Mouse (Mus musculus) kidney, adult 8-10 months (tissue): ENCODE measurements at regions not wholly inside any gene's neighbourhood (a gene's known extent, or its start where the extent isn't known, plus 50 kb on each side); places are given as distances from the start of the nearest gene placed in this dataset.
"Not testable (repeated sequence)": the region's sequence is repeated elsewhere in the genome, so short reads cannot be mapped to it uniquely, and the experiment has no call there.

Experiments
- DNase-seq, 2 experiments: peaks; one replicate each; pipeline ENCODE4 v3.0.0; 2022

DNA sequence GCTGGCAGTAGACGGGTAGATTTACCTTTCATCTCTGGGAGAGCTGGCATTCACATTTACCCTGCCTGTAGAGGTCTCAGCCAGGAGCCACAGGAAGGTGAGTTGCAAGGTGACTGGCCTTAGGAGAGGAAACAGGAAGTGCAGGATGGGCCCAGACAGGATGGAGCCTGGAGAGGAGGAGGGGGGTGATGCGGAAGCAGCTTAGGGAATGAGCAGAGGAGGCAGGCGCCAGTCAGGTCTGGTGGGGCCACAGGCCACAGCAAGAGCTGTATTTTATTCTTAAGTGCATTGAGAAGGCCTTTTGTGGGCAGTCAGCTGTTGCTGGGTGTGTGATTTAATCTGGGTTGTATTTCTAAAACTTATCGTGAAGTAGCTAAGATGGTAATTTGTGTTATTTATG is 108.2 kb upstream of the Nxpe4 start:
- DNase-seq, result peak; percentile 17 to 29

DNA sequence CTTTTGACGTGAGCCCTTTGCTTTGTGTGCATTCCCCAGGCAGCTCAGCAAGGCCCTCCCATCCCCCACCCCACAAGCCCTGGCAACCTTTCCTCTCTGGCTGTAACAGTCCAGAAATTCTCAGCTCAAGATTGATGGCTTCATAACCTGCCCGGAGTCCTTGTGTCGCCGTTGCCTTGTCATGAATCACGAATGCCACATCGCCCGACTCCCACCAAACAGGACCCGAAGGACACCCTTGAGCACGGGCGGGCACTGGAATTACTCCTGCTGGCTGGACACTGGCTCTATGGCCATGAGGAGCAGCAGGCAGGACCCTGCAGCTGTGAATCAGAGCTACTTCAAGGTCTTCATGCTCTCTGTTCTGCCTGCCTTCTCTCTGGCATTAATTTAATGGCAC is 106.6 kb upstream of the Nxpe4 start:
- DNase-seq, result peak in 1 of 2 experiments; percentile 1

DNA sequence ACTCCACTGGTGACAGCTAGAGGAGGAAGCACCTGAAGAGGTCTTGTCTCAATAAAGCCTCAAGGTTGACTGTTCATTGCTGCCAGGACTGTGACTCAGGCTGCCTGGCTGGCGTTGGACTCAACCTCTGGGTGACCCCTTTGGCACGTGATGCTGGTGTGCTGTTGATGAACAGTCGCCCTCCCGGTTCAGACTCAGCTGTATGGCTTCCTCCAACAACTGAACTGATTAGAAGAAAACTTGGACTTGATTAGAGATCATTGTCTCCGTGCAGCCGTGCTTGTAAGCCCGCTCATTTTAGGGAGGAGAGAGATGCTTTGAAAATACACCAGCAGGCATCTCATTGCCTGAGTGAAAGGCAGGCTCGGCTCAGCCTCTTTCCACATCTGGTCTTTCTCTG is 103.2 kb upstream of the Nxpe4 start:
- peak; percentile 13 to 15 for DNase-seq

DNA sequence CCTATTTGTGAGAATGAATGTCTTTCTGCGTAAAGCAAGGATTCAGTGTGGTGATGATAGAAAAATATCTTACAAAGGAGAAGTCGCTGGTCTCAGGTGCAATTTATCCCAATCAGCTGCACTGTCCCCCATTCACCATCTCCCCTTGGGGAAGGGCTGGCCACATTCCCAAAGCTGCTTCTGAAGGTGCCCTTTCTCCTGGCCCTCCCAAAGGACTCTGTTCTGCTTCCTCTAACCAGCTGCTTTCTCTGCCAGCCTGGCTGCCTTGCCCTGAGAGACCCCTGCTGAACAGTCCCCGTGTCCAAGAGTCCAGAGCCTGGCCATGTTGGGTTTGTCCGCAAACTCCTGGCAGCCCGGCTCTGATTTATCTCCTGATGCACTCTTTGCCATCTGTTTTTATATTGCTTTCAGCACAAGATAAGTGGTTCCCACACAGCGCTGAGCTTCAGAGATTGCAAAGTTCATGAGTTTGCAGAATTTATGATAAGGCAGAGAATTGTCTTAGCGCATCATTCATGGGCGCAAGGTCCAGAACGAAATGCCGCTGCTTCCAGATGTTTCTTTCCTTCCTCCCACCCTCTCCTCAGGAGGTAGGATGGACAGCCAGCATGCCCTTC is 102.2 kb upstream of the Nxpe4 start:
- no peak for DNase-seq

DNA sequence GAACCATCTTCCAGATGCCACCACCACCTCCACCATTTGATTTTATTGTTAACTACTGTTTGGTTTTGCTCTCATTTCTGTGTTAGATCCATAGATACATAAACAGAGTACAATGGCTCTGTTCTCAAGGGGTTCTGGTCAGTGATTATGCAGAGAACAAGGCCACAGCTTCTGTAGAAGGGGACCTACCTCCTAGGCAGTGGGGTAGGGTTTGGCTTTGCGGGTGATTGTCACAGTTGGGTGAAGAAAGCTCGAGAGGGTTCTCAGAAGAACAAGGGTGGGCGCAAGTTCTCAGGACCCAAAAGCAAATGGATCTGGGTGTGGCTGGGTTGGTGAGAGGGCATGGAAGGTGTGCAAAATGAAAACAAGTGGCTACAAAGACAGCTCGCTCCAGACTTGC is 100.8 kb upstream of the Nxpe4 start:
- no peak for DNase-seq

DNA sequence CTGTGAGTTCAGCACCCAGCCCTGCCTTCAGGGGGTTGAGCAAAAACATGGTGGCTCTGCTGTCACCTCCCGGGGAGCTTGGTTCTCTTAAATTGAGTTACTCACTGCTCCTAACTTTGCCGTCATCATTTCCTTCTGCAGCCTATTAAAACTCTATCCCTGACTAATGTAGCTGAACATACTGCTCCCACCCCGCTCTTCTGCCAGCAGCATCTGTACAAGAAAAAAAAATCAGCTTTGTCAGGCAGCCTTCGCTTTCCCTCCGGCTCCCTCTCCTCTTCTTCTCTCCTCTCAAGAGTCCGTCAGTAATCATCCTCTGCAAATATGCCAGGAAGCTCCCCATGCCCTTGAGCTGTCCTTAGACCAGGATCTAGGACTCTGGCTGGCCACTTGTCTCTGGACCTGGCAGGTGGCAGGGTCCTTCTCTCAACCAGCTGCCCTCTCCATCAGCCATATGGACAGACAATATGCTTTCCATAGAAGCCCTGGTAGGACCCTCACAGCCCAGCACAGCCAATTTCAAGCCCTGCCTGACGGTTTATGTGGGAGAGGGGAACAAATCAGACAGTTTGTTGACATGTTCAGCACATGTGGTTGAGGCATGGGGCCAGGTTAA is 95.0 kb upstream of the Nxpe4 start:
- DNase-seq, result no peak

DNA sequence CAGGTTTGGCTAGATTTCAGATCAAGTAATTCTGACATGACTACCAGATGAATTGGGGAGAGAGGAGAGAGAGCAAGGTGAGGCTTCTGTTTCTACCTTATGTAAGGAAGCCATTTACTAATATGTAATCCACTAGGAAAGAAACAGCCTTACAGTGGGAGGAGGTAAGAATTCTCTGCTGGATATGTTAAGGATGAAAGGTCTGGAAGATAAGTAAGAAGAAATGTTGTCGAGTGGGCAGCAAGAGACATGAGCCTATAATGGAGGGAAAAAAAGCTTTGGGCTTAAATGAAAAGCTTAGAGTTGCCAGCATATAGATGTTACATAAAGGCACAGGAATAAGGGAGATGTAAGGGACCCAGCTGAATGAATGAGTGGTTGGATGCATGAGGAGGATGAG is 89.2 kb upstream of the Nxpe4 start:
- DNase-seq, result no peak

DNA sequence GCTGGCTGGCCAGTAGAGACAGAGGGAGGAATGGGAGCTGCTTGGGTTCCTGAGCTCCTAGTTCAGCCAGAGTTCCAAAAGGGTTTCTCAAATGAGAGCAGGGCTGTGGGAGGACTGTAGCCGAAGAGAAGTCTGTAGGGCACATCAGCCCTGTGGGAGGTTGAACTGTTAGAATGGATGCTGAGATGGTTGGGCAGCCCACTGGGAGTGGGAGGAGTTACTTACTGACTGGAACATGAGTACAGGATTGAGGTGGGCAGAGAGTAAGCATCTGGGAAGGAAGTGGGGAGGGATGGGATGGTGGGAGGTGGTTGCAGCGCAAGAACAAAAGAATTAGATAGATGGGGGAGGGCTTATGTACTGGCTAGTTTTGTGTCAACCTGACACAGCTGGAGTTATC is 88.7 kb upstream of the Nxpe4 start:
- no peak for DNase-seq

DNA sequence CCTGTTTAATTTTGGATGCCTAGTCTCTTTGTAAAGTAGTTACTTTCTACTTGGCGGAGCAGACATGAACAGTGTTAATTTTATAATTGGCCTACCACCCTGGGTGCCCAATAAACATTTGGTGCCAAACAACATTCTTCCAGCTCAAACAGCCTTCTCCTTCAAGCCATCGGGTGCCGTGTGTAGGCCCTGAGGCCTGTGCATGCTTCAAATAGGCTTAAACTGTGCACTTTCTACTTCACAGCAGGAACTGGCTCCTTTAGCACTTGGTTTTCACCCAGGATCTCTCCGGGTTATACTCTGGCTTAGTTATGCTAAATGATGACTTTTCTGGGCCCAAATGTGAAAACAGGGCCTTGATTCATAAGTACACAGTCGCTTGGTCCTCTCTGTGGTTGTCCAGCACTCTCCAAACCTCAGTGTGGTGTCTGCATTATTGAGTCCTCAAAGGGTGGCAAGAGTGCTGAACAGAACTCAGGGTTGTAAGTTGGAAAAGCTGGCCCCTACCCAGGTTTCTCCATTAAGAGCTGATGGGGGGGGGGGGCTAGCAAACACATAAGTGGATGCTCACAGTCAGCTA is 86.1 kb upstream of the Nxpe4 start:
- no peak for DNase-seq

DNA sequence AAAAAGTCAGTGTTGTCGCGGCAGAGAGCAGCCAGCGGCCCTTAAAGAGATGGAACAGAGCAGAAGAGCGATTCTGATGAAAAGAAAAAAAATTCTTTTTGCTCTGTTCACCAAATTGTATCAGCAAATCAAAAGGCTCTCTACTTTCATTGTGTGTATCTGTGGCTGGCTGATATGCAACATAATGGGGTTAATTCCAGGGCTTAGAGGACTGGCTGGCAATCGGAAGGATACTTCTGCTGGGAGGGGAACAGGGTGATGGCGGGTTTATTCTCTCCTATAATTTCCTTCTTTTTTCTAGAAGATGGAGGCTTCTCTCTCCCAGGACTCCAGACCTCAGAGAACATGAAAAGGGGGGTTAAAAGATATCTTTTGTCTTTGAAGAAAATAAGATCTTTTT is 79.4 kb upstream of the Nxpe4 start:
- DNase-seq, result no peak

DNA sequence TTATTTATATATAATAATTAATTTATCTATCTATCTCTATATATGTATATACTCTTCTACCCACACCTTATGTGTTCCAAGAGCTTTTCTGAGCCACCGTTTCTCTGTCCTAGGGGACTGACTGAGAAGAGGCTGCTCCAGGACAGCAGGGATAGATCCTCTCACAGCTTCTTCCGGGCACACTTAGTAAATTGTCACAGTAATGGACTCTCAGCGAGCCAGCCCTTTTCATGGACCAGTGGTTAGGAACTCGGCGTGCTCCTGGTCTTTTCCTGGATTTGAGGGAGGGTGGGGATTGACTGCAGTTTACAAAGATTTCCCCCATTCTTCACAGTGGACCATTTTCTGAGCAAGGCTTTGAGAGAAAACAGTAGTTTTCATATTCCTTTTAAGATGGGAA is 77.6 kb upstream of the Nxpe4 start:
- DNase-seq, result not testable (repeated sequence)

DNA sequence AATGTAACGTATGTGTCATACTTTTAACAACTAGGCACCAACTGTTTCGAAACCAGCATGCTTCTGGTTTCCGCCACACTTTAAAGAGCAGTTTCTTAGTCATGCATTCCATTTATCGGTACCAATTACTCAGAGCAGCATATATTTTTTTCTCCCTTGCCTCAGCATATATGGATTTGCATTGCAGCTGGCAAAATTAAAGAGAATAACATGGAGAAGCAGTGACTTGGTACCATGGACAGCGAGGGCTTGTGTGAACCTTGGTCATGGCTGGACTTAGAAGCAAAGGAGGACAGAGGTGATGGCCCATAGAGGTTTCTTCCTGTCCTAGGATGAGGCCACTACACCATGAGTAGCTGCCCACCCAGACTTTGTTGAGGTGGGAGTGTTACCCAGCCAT is 72.2 kb upstream of the Nxpe4 start:
- DNase-seq, result no peak

DNA sequence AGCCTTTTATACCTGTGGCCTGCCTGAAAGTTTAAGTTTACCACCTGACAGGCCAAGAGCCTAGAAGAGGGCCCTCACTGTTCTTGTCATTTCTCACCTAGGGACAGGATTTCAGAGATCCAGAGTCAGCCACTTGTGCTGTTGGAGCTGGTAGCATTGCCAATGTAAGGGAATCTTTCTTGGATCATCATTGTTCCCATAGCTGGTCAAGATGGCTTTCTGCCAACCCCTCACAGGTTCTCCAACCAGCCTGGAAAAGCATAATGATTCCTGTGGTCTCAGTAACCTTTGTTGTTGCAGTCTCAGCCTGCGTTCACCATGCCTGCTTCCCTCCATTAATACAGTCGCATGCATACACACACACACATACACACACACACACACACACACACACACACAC is 67.1 kb upstream of the Nxpe4 start:
- DNase-seq, result no peak

DNA sequence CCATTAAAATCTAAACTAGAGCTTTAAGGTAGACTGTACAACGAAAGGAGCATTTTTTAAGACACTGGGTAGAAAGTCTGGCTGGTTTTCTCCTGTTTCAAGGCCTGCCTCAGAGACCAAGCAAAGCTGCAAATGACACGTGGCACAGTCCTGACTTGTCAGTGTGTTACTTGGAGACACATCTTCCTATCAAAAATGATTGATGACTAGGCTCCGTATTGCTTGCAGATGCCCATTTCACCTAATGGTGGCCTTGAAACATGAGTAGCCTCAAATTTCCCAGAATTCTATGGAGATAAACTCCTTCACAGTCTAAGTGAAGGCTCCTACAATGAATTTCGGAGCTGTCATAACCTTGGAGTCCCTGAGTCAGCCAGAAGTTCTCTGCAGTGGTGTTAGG is 62.0 kb upstream of the Nxpe4 start:
- DNase-seq, result no peak

DNA sequence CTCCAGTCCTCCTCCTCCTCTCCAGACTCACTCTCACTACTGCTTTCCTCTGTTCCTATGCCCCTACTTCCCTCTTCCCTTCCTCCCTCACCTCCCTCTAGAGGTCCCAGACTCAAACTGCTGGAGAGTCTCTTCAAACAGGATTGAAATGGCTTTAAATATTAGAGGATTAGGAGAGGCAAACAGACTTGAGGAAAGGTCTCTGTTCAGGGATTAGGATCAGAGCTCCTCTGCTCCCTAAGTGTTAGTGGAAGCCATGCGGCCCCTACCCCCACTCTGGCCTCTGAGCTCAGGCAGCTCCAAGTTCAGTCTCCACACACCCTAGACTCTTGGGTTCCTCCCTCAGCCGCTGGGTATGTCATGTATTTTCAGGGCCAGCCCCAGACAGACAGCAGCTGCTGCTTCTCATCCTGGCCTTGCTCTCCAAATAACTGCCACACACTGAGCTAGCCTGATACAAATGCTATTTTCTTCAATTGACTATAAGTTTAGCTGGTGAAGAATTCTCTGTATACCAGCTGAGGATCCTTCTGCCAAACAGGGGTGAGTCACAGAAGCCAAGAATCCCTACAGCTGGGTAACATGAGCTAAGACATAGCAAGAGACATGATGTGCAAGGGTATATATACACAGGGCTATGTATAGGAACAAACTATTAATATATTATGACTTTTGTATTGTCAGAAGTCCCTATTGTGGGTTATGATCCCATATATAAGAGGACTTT is 55.2 kb upstream of the Nxpe4 start:
- DNase-seq, result no peak

DNA sequence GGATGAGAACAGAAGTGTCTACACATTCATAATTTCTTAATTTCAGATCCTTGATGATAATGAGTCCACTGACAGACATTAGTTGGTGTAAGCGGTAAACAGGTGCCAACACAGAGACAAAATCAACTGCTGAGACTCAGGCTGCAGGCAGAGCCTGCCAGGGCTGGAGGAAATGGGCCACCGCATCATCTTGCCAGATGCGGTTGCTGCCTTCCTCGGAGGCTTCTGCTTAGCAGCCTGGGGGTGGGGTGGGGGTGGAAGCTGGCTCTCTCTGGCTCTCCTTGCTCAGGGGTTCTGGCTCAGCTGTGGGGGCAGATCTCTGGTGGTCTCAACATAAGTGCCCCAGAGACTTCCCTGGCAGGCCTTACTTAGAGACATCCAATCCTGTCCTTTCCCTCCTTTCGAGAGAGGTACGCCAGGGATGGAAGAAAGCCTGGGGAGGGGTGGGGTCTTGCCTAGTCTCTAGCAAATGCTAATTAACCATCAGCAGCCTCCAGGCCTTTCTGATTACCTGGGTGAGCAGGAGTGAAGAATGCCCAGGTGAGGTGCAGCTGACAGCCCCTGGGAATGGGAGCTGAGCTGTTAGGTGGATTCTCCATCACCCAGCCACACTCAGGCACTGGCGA is 52.7 kb upstream of the Nxpe4 start:
- no peak for DNase-seq

DNA sequence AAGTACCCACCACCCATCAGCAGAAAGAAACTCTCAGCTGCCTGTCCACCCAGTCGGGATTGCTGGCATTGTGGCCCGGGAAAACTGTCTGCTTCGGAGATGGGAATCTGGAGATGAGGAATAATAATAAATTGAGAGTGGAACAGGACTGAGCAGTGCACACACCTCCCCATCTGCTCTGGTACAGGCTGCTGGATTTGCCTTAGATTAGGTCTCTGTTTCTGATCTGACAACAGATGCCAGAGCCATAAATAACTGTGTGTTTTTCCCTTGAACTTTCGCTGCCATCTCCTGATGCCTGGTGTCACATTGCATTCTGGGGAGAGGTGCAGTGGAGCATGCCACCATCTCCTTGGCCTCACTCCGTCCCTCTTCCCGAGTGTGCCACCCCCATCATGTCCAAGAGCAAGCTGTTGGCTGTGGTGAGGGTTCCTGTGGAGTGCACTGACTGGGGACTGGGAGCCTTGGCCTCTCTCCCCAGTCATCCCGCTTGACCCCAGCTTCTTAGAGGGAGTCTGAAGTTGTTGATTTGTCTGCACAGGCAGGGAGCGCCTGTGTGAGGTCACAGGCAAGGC is 50.4 kb upstream of the Nxpe4 start:
- no peak for DNase-seq
